25 mouse cellular contexts compared by ENCODE assay signal in the genomic region with DNA sequence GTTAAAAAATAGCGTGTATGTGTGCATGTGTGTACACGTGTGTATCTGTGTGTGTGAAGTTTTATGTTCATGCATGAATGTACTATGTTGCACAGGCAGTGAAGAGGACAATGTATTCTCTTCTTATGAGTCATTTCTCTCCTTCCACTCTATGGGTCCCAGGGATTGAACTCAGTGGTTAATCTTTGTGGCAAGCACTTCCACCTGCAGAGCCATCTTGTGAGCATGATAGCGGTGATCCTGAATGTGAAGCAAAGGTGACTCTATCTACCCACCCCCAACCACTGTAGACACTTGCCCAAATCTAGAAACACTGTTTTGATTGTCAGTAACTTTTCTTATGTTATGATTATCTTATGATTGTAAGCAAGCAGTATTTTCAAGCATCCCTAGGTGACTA.
"Had no signal": no experiment of that assay in that cellular context is flagged by ENCODE, and none has a peak within 500 bp of the region (broad histone marks: within the 10 kb centered on the region; RNA-seq: fewer than 3 reads in every experiment).

No protein-coding gene starts in this region.

- H3K9me3 ChIP-seq: embryonic facial prominence, embryonic 10.5 days; embryonic facial prominence, embryonic 12.5 days; embryonic facial prominence, embryonic 13.5 days; embryonic facial prominence, embryonic 15.5 days; forebrain, embryonic 10.5 days; forebrain, embryonic 12.5 days; forebrain, embryonic 13.5 days; forebrain, embryonic 15.5 days had no signal

- H3K4me3 ChIP-seq: embryonic facial prominence, embryonic 10.5 days; embryonic facial prominence, embryonic 12.5 days; embryonic facial prominence, embryonic 13.5 days; embryonic facial prominence, embryonic 15.5 days; erythroblast, embryonic 14.5 days; forebrain, embryonic 10.5 days; forebrain, embryonic 12.5 days; forebrain, embryonic 13.5 days; forebrain, embryonic 15.5 days; gastrocnemius, adult 2 months; heart, adult 2 months had no signal

- H3K36me3 ChIP-seq: embryonic facial prominence, embryonic 10.5 days; embryonic facial prominence, embryonic 12.5 days; embryonic facial prominence, embryonic 13.5 days; embryonic facial prominence, embryonic 15.5 days; forebrain, embryonic 10.5 days; forebrain, embryonic 12.5 days; forebrain, embryonic 15.5 days had no signal

- H3K27ac ChIP-seq: embryonic facial prominence, embryonic 10.5 days; embryonic facial prominence, embryonic 12.5 days; embryonic facial prominence, embryonic 13.5 days; embryonic facial prominence, embryonic 15.5 days; forebrain, embryonic 10.5 days; forebrain, embryonic 12.5 days; forebrain, embryonic 13.5 days; forebrain, embryonic 15.5 days; gastrocnemius, adult 2 months; heart, adult 2 months had no signal

- H3K4me2 ChIP-seq: embryonic facial prominence, embryonic 12.5 days; embryonic facial prominence, embryonic 13.5 days; embryonic facial prominence, embryonic 15.5 days; forebrain, embryonic 12.5 days; forebrain, embryonic 13.5 days; forebrain, embryonic 15.5 days had no signal

- ATAC-seq: forebrain, embryonic 13.5 days; forebrain, embryonic 14.5 days; forebrain, embryonic 15.5 days; forebrain, embryonic 16.5 days; forebrain, postnatal 0 days had no signal

- DNase-seq: cerebellum, adult 9-10 months; cerebellum, adult 9-11 months; cerebellum, postnatal 10 days; cerebellum, postnatal 14 days; cerebellum, postnatal 36 days; embryo, embryonic 11 days; forebrain, postnatal 0 days; gastrocnemius, adult 2 months; gastrocnemius, postnatal 10 days; gastrocnemius, postnatal 14 days; gastrocnemius, postnatal 25 days; gastrocnemius, postnatal 36 days; heart, adult 18-20 months; heart, adult 2 months had no signal

- H3K4me1 ChIP-seq: embryonic facial prominence, embryonic 10.5 days; embryonic facial prominence, embryonic 12.5 days; embryonic facial prominence, embryonic 15.5 days; forebrain, embryonic 10.5 days; forebrain, embryonic 12.5 days; forebrain, embryonic 13.5 days; forebrain, embryonic 15.5 days had no signal

- H3K9ac ChIP-seq: embryonic facial prominence, embryonic 12.5 days; embryonic facial prominence, embryonic 13.5 days; embryonic facial prominence, embryonic 15.5 days; forebrain, embryonic 12.5 days; forebrain, embryonic 13.5 days; forebrain, embryonic 15.5 days; forebrain, postnatal 0 days had no signal

- H3K27me3 ChIP-seq: embryonic facial prominence, embryonic 12.5 days; embryonic facial prominence, embryonic 13.5 days; embryonic facial prominence, embryonic 15.5 days; forebrain, embryonic 12.5 days; forebrain, embryonic 13.5 days; forebrain, embryonic 15.5 days had no signal
